Mouse (Mus musculus): ENCODE results near the gene Stk32b.

DNA sequence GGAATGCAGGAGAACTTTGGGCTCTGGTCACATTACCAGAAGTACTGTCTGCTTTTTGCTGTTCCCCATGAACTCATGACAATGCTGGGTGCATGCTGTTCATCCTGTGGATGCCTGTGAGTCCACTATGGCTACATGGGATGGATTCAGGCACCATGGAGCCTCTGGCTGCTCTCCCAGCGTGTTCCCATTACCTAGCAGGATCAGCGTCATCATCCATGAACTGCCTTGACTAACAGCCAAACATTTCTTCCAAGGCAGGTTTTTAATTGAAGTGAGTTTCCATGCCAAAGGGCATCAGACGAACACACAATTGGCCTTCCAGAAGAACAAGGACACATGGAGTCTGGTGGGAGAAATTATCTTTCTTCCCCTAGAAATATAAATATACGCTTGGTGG lies 245.4 kb downstream of the Stk32b start:
- TF ChIP-seq MAFK (IDR thresholded peaks at IDR 0.05; ENCODE audit: insufficient read depth, low read depth, low read length) (no peak), ZC3H11A (IDR thresholded peaks at IDR 0.05; ENCODE audit: borderline replicate concordance, low read depth, low read length) (no peak), CHD2 (IDR thresholded peaks at IDR 0.05; ENCODE audit: low read depth, low read length) (no peak), ZNF384 (IDR thresholded peaks at IDR 0.05; ENCODE audit: low read depth, low read length) (no peak)

Measured in ES-E14 (cell line).